Mouse (Mus musculus) kidney, embryonic 15.5 days (tissue): ENCODE measurements around the gene Tgm4. TPM values are rescaled to one million over a fixed set of nuclear protein-coding genes. Genes with fewer than 3 reads are reported as not detected.

Experiments
- ATAC-seq: fragments of 200-750 bp; cut with Nextera tagmentation; replicated peaks from 2 replicates; pipeline ENCODE4 v1.8.0; 2017; ENCODE audit warnings: moderate TSS enrichment; ENCODE audit not compliant: low FRiP score
- H3K27ac ChIP-seq: fragments of 300-500 bp; sonication (generic); 2 replicates; pipeline ENCODE4 v1.5.1; 2015; ENCODE audit warnings: mild to moderate bottlenecking, inconsistent platforms
- H3K27me3 ChIP-seq: fragments of 300-500 bp; sonication (generic); 2 replicates; pipeline ENCODE4 v1.6.1; 2015; ENCODE audit warnings: inconsistent platforms
- H3K36me3 ChIP-seq: fragments of 300-500 bp; sonication (generic); 2 replicates; pipeline ENCODE4 v1.6.1; 2015; ENCODE audit warnings: inconsistent platforms
- H3K4me1 ChIP-seq: fragments of 300-500 bp; sonication (generic); 2 replicates; pipeline ENCODE4 v1.6.1; 2015; ENCODE audit warnings: inconsistent platforms
- H3K4me2 ChIP-seq: fragments of 300-500 bp; sonication (generic); 2 replicates; pipeline ENCODE4 v1.6.1; 2015; ENCODE audit warnings: moderate library complexity, mild to moderate bottlenecking, inconsistent platforms
- H3K4me3 ChIP-seq: fragments of 300-500 bp; sonication (generic); replicated peaks from 2 replicates; pipeline ENCODE4 v1.5.1; 2015; ENCODE audit warnings: mild to moderate bottlenecking, inconsistent platforms
- H3K9ac ChIP-seq: fragments of 300-500 bp; sonication (generic); 2 replicates; pipeline ENCODE4 v1.6.1; 2015; ENCODE audit warnings: mild to moderate bottlenecking, inconsistent platforms
- H3K9me3 ChIP-seq: fragments of 300-500 bp; sonication (generic); replicated peaks from 2 replicates; pipeline ENCODE4 v1.6.1; 2016; ENCODE audit warnings: inconsistent platforms
- WGBS: fragments of 180-500 bp; shearing (Covaris S2); methylation state at CpG from one replicate; pipeline ENCODE4 v1.1.7; 2015; ENCODE audit warnings: mixed read lengths; 5-methylcytosine and 5-hydroxymethylcytosine counted together
- polyA plus RNA-seq: library from polyadenylated mRNA; unstranded; fragments of >200 nt; fragmentation: Nextera tagmentation; extraction: Ambion mirVana; gene quantifications from 2 replicates; pipeline ENCODE4 v1.2.1, GENCODE M21; 2015

The Tgm4 gene
- polyA plus RNA-seq, 1 experiment from 2014 or later, result 0.70 TPM

DNA sequence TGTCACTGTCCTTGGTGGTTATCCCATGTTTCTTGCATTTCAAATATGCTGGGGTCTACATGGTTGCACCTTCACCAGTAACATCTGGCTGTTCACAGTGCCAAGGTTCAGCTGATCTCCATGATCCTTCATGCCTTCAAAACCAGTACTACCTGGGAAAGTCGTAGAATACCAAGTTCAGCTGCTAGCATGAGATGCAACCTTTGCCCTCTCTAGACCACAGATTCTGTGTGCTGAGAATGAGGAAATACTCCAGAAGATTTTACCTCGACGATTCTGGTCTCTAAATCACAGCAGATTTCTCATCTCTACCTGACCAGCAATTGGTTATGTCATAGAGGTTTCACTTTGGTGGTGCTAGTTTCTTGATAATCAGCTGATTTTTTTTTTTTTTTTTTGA is 25.6 kb downstream of the Tgm4 start:
- H3K9me3 ChIP-seq, result no peaks in the 10 kb centered on the region
- no peaks in the 10 kb centered on the region for H3K27me3 ChIP-seq
- H3K36me3 ChIP-seq, result no peaks in the 10 kb centered on the region
- no peak overlapping the region for H3K4me2 ChIP-seq
- H3K4me3 ChIP-seq, result no peak overlapping the region
- no peak for ATAC-seq
- 81% methylated on average over 3 of the region's 3 CpGs for WGBS
- no peak overlapping the region for H3K27ac ChIP-seq
- H3K9ac ChIP-seq, result no peak overlapping the region
- no peaks in the 10 kb centered on the region for H3K4me1 ChIP-seq

- Histone ChIP-seq H3K9ac (no peak overlapping the region), H3K4me2 (no peak overlapping the region), H3K9me3 (no peaks in the 10 kb centered on the region), H3K4me1 (0 out of 2 replicates have a peak, but pooled peaks cover 6% of the 10 kb centered on the region), H3K36me3 (peaks cover 88% of the 10 kb centered on the region), H3K4me3 (no peak overlapping the region), H3K27me3 (no peaks in the 10 kb centered on the region), H3K27ac (no peak overlapping the region)
- no peak for ATAC-seq
- WGBS, result 90% methylated on average over 5 of the region's 5 CpGs
Measured at GRCm38 (mm10) chr9:123079149-123079548, 44.6 kb downstream of the Tgm4 start.

DNA sequence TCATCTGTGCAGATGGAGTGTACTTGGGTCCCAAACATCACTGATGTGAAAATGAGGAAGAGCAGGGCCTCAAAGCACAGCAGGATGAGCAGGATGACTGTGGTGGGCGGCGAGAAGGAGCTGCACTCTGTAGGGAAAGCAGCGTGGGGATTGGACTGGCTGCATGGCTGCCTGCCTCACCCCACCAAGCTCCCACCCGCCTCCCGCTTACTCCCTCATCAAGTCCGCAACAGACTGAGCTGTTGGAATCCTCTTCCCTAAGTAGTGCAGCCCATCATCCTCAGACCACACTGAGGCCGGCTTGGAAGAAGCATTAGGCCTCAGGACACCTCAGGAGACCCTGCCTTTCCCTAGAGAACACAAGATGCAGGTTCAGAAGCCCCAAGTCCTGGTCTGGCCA is 45.8 kb downstream of the Tgm4 start:
- Histone ChIP-seq H3K27ac (peak overlapping the region; percentile 60), H3K4me3 (no peak overlapping the region), H3K27me3 (no peaks in the 10 kb centered on the region), H3K9ac (no peak overlapping the region), H3K36me3 (peaks cover 91% of the 10 kb centered on the region), H3K4me2 (no peak overlapping the region), H3K9me3 (no peaks in the 10 kb centered on the region), H3K4me1 (0 out of 2 replicates have a peak, but pooled peaks cover 6% of the 10 kb centered on the region)
- ATAC-seq, result peak; percentile 51; the same call in 1 of the 2 replicates
- whole genome bisulfite sequencing, result 69% methylated on average over 7 of the region's 7 CpGs

- Histone ChIP-seq H3K36me3 (peaks cover 95% of the 10 kb centered on the region), H3K9me3 (no peaks in the 10 kb centered on the region), H3K4me1 (0 out of 2 replicates have a peak, but pooled peaks cover 6% of the 10 kb centered on the region), H3K4me2 (no peak overlapping the region), H3K27me3 (no peaks in the 10 kb centered on the region), H3K27ac (peak overlapping the region; percentile 60), H3K4me3 (no peak overlapping the region), H3K9ac (no peak overlapping the region)
- ATAC-seq, result peak; percentile 83
- 48% methylated on average over 1 of the region's 1 CpGs for WGBS
Measured at GRCm38 (mm10) chr9:123080796-123081195, 46.3 kb downstream of the Tgm4 start.

GRCm38 (mm10) chr9:123085373-123085772 is 50.8 kb downstream of the Tgm4 start:
- no peak for ATAC-seq
- Histone ChIP-seq H3K4me1 (0 out of 2 replicates have a peak, but pooled peaks cover 2% of the 10 kb centered on the region), H3K9ac (no peak overlapping the region), H3K4me2 (no peak overlapping the region), H3K36me3 (peaks cover 98% of the 10 kb centered on the region), H3K27me3 (no peaks in the 10 kb centered on the region), H3K27ac (no peak overlapping the region), H3K4me3 (no peak overlapping the region), H3K9me3 (no peaks in the 10 kb centered on the region)
- WGBS, result 95% methylated on average over 1 of the region's 1 CpGs

GRCm38 (mm10) chr9:123087558-123087957 is 53.0 kb downstream of the Tgm4 start:
- Histone ChIP-seq H3K36me3 (peaks cover 92% of the 10 kb centered on the region), H3K27ac (no peak overlapping the region), H3K27me3 (no peaks in the 10 kb centered on the region), H3K4me2 (no peak overlapping the region), H3K9me3 (no peaks in the 10 kb centered on the region), H3K4me3 (no peak overlapping the region), H3K4me1 (no peaks in the 10 kb centered on the region), H3K9ac (no peak overlapping the region)
- no peak for ATAC-seq
- 58% methylated on average over 3 of the region's 3 CpGs for WGBS

GRCm38 (mm10) chr9:123090844-123091243 is 56.3 kb downstream of the Tgm4 start:
- 89% methylated on average over 4 of the region's 4 CpGs for WGBS
- H3K9ac ChIP-seq, result no peak overlapping the region
- H3K4me1 ChIP-seq, result no peaks in the 10 kb centered on the region
- H3K27ac ChIP-seq, result no peak overlapping the region
- no peak overlapping the region for H3K4me3 ChIP-seq
- no peak overlapping the region for H3K4me2 ChIP-seq
- peaks cover 90% of the 10 kb centered on the region for H3K36me3 ChIP-seq
- no peaks in the 10 kb centered on the region for H3K9me3 ChIP-seq
- H3K27me3 ChIP-seq, result no peaks in the 10 kb centered on the region
- ATAC-seq, result no peak

DNA sequence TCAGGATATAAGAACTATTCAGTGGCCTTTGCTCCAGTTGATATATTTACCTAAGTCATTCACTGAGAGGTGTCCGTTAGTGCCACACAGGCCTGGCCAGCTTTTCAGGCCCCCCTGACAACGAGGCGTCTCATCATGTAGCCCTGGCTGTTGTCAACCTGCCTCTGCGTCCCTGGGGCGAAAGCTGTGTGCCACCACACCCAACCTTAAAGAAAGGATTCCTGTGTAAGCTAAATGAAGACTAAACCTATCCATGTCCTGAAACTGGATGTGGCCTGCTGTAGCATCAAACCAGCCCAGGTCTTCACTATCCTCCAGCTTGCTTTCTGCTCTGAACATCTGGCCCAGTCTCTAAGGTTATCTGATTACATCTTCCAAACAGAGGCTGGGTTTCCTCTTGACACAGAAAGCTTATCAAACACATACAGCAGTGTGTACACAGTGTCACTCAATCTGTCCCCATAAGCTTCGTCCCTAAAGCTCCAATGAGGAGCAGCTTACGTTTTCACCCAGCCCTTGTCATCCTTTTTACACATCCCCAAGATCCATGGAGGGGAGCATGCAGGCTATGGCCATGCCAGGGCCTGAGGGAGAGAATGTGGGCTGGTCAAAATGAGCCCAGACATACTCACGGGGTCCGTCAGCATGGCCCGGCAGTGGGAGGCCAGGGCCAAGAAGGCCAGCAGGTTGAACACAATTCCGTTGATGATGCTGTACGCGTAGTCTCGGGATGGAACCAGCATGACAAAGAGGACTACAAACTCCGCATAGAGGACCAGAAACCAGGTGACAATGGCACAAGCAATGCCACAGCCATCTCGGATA is 65.3 kb downstream of the Tgm4 start:
- no peaks in the 10 kb centered on the region for H3K9me3 ChIP-seq
- no peaks in the 10 kb centered on the region for H3K27me3 ChIP-seq
- WGBS, result 95% methylated on average over 16 of the region's 16 CpGs
- no peaks in the 10 kb centered on the region for H3K4me1 ChIP-seq
- H3K9ac ChIP-seq, result no peak overlapping the region
- no peak overlapping the region for H3K4me3 ChIP-seq
- H3K27ac ChIP-seq, result no peak overlapping the region
- H3K4me2 ChIP-seq, result no peak overlapping the region
- H3K36me3 ChIP-seq, result peaks cover 82% of the 10 kb centered on the region
- no peak for ATAC-seq

GRCm38 (mm10) chr9:123103425-123103824 is 68.9 kb downstream of the Tgm4 start:
- no peaks in the 10 kb centered on the region for H3K9me3 ChIP-seq
- H3K9ac ChIP-seq, result no peak overlapping the region
- H3K4me3 ChIP-seq, result no peak overlapping the region
- H3K4me1 ChIP-seq, result no peaks in the 10 kb centered on the region
- no peak overlapping the region for H3K4me2 ChIP-seq
- H3K27me3 ChIP-seq, result no peaks in the 10 kb centered on the region
- ATAC-seq, result no peak
- peaks cover 63% of the 10 kb centered on the region for H3K36me3 ChIP-seq
- H3K27ac ChIP-seq, result no peak overlapping the region

DNA sequence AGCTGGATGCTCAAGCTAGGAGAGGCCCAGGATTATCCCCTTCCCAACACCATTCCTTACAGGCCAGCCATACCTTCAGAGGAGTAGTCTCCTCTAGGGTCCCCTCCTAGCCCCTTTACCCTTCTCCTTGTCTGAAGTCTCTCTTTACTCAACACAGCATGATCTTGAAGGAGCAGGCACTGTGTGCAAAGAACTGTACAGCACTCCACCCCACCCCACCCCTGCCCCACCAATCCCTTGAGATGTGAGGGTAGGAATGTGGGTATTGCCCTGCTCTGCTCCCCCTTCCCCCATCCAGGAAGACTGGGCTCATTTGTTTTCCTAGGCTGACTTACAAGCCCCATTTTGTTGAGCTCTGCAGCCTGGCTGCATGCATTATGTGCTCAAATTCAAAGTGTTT is 69.8 kb downstream of the Tgm4 start:
- ATAC-seq, result no peak
- H3K27ac ChIP-seq, result no peak overlapping the region
- no peaks in the 10 kb centered on the region for H3K4me1 ChIP-seq

DNA sequence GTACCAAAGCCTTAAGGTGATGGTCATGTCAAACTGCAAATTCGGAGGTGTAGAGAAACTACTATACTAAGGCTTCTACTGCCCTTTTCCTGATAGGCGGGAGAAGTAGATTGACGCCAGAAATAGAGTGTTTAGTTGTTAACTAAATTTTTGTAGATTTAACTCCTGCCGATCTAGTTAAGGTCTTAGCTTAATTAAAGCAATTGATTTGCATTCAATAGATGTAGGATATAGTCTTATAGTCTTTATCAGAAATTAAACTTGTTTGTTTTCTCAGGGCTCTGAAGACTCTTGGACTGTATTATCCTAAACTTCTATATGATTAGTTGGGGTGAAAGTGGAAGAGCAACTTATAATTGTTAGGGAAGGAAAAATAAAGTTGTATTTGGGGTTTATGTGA is 72.7 kb downstream of the Tgm4 start:
- Histone ChIP-seq H3K27ac (no peak overlapping the region), H3K4me1 (peaks cover 11% of the 10 kb centered on the region), H3K4me3 (no peak overlapping the region), H3K4me2 (no peak overlapping the region), H3K9me3 (no peaks in the 10 kb centered on the region), H3K9ac (no peak overlapping the region), H3K36me3 (peaks cover 36% of the 10 kb centered on the region), H3K27me3 (no peaks in the 10 kb centered on the region)
- no peak for ATAC-seq
- WGBS, result 88% methylated on average over 4 of the region's 4 CpGs

More for the DNA sequence above, 69.8 kb downstream of the Tgm4 start:
- Histone ChIP-seq H3K4me2 (no peak overlapping the region), H3K9me3 (no peaks in the 10 kb centered on the region), H3K9ac (no peak overlapping the region), H3K4me3 (no peak overlapping the region), H3K27me3 (no peaks in the 10 kb centered on the region), H3K36me3 (peaks cover 54% of the 10 kb centered on the region)

DNA sequence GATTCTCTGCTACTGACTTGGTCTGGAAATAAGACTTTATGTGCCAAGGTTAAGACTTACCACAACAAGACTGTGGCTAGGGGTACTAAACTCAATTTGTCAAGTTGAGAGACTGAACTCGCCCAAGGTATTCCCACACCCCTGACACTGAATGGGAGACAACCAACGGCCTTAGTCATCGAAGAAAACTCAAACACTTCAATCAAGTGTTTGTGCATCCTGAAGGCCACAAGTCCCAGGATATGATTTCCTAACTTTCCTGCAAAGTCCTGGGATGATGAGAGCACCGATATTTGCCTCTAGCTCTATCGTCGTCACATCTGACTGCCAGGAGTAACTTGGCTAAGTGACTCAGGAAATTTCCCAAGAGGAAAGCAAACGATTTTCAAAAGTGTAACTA is 74.7 kb downstream of the Tgm4 start:
- no peak overlapping the region for H3K27ac ChIP-seq
- ATAC-seq, result no peak
- no peak overlapping the region for H3K4me2 ChIP-seq
- H3K27me3 ChIP-seq, result no peaks in the 10 kb centered on the region
- peaks cover 20% of the 10 kb centered on the region for H3K4me1 ChIP-seq
- no peak overlapping the region for H3K9ac ChIP-seq
- no peaks in the 10 kb centered on the region for H3K9me3 ChIP-seq
- peaks cover 22% of the 10 kb centered on the region for H3K36me3 ChIP-seq
- 80% methylated on average over 7 of the region's 7 CpGs for WGBS
- H3K4me3 ChIP-seq, result no peak overlapping the region
